42 mouse cellular contexts compared by ENCODE assay signal in genomic region chr2:163449276-163449675, GRCm38 (mm10). TPM values are rescaled to one million over a fixed set of nuclear protein-coding genes. Genes with fewer than 3 reads are reported as not detected.
"Had no signal": no experiment of that assay in that cellular context is flagged by ENCODE, and none has a peak within 500 bp of the region (broad histone marks: within the 10 kb centered on the region; RNA-seq: fewer than 3 reads in every experiment).

No protein-coding gene starts in this region.

- H3K9me3 ChIP-seq: limb, embryonic 10.5 days; limb, embryonic 12.5 days; limb, embryonic 13.5 days; limb, embryonic 15.5 days; liver, embryonic 12.5 days; liver, embryonic 13.5 days; liver, embryonic 15.5 days; lung, embryonic 15.5 days; midbrain, embryonic 12.5 days; midbrain, embryonic 13.5 days; midbrain, embryonic 15.5 days; neural tube, embryonic 12.5 days; neural tube, embryonic 13.5 days had no signal

- H3K9ac ChIP-seq: limb, embryonic 12.5 days; limb, embryonic 13.5 days; limb, embryonic 15.5 days; liver, embryonic 12.5 days; liver, embryonic 13.5 days; liver, embryonic 14.5 days; liver, embryonic 15.5 days; liver, postnatal 0 days; lung, embryonic 14.5 days; lung, embryonic 15.5 days; midbrain, embryonic 12.5 days; midbrain, embryonic 13.5 days; midbrain, embryonic 15.5 days; neural tube, embryonic 12.5 days; neural tube, embryonic 13.5 days had no signal

- H3K27ac ChIP-seq: left cerebral cortex, adult 2 months; limb, embryonic 10.5 days; limb, embryonic 12.5 days; limb, embryonic 13.5 days; limb, embryonic 15.5 days; liver, embryonic 12.5 days; liver, embryonic 13.5 days; liver, embryonic 14.5 days; liver, embryonic 15.5 days; lung, embryonic 15.5 days; macrophage; midbrain, embryonic 12.5 days; midbrain, embryonic 13.5 days; midbrain, embryonic 15.5 days; neural tube, embryonic 12.5 days; neural tube, embryonic 13.5 days had no signal

- ATAC-seq: liver, embryonic 12.5 days; liver, postnatal 0 days; lung, postnatal 0 days; midbrain, embryonic 13.5 days; midbrain, embryonic 15.5 days; midbrain, embryonic 16.5 days had no signal

- H3K4me2 ChIP-seq: limb, embryonic 12.5 days; limb, embryonic 13.5 days; limb, embryonic 15.5 days; liver, embryonic 11.5 days; liver, embryonic 12.5 days; liver, embryonic 13.5 days; liver, embryonic 15.5 days; lung, embryonic 14.5 days; lung, embryonic 15.5 days; midbrain, embryonic 12.5 days; midbrain, embryonic 13.5 days; midbrain, embryonic 15.5 days; neural tube, embryonic 12.5 days; neural tube, embryonic 13.5 days had no signal

- H3K36me3 ChIP-seq: limb, embryonic 10.5 days; limb, embryonic 12.5 days; limb, embryonic 13.5 days; limb, embryonic 15.5 days; liver, embryonic 12.5 days; liver, embryonic 13.5 days; liver, embryonic 15.5 days; lung, embryonic 15.5 days had no signal

- H3K4me3 ChIP-seq: left cerebral cortex, adult 2 months; limb, embryonic 10.5 days; limb, embryonic 12.5 days; limb, embryonic 13.5 days; limb, embryonic 15.5 days; liver, embryonic 12.5 days; liver, embryonic 13.5 days; liver, embryonic 15.5 days; lung, embryonic 15.5 days; midbrain, embryonic 12.5 days; midbrain, embryonic 13.5 days; midbrain, embryonic 15.5 days; neural tube, embryonic 12.5 days; neural tube, embryonic 13.5 days had no signal

- H3K27me3 ChIP-seq: limb, embryonic 12.5 days; limb, embryonic 13.5 days; limb, embryonic 15.5 days; liver, embryonic 13.5 days; liver, embryonic 15.5 days; lung, embryonic 15.5 days; midbrain, embryonic 12.5 days; midbrain, embryonic 13.5 days; midbrain, embryonic 15.5 days; neural tube, embryonic 12.5 days; neural tube, embryonic 13.5 days had no signal

- DNase-seq: left cerebral cortex, postnatal 4 days; liver; liver, embryonic 13.5 days; liver, postnatal 0 days; lung, adult 18-20 months; lung, adult 2 months; lung, embryonic 14.5 days; lung, postnatal 10 days; lung, postnatal 14 days; lung, postnatal 36 days; lung, postnatal 4 days; midbrain, embryonic 14.5 days had no signal

- H3K4me1 ChIP-seq: limb, embryonic 10.5 days; limb, embryonic 12.5 days; limb, embryonic 13.5 days; limb, embryonic 15.5 days; liver, embryonic 12.5 days; liver, embryonic 13.5 days; liver, embryonic 15.5 days; lung, embryonic 15.5 days; midbrain, embryonic 12.5 days; midbrain, embryonic 13.5 days; midbrain, embryonic 15.5 days; neural tube, embryonic 12.5 days; neural tube, embryonic 13.5 days had no signal

RNA-seq across cellular contexts. Expression of gene Gdap1l1, which starts 11.0 kb away (rescaled TPM):
- total RNA-seq: liver, adult 2 months; megakaryocyte progenitor cell, adult 5-6 weeks; megakaryocyte-erythroid progenitor cell, adult 5-6 weeks; monocyte, adult 5-6 weeks had no signal
- polyA plus RNA-seq: liver, adult 2 months; liver, postnatal 0 days had no signal

RNA-seq across cellular contexts. Expression of gene R3hdml, which starts 42.8 kb away (rescaled TPM):
- total RNA-seq: left cerebral cortex, adult 18-20 months; left cerebral cortex, adult 2 months; left cerebral cortex, adult 8-10 months; left cerebral cortex, postnatal 14 days; left cerebral cortex, postnatal 25 days; left cerebral cortex, postnatal 36 days; liver, adult 2 months; megakaryocyte progenitor cell, adult 5-6 weeks; megakaryocyte-erythroid progenitor cell, adult 5-6 weeks; monocyte, adult 5-6 weeks had no signal
- polyA plus RNA-seq: limb, embryonic 10.5 days; limb, embryonic 11.5 days; limb, embryonic 12.5 days; limb, embryonic 13.5 days; liver, adult 2 months; liver, embryonic 11.5 days; liver, embryonic 12.5 days; liver, embryonic 13.5 days; liver, embryonic 14.5 days; liver, embryonic 15.5 days; liver, embryonic 16.5 days; liver, postnatal 0 days; lung, adult 2 months; lung, embryonic 14.5 days; lung, embryonic 16.5 days; macrophage; midbrain, embryonic 12.5 days; midbrain, embryonic 13.5 days; midbrain, embryonic 14.5 days; midbrain, embryonic 15.5 days; neural tube, embryonic 12.5 days; neural tube, embryonic 13.5 days had no signal

RNA-seq across cellular contexts. Expression of gene Jph2, which starts 51.5 kb away (rescaled TPM):
- total RNA-seq: megakaryocyte progenitor cell, adult 5-6 weeks; megakaryocyte-erythroid progenitor cell, adult 5-6 weeks; monocyte, adult 5-6 weeks had no signal
- polyA plus RNA-seq: macrophage had no signal
